Mouse (Mus musculus) heart, adult 2 months (tissue): ENCODE measurements at regions not wholly inside any gene's neighbourhood (a gene's known extent, or its start where the extent isn't known, plus 50 kb on each side); places are given as distances from the start of the nearest gene placed in this dataset.

Experiments
- CTCF ChIP-seq: fragments of 200-600 bp; IDR thresholded peaks from 2 replicates; pipeline ENCODE4 v1.8.1; 2022; ENCODE audit warnings: antibody characterized with exemption, mild to moderate bottlenecking, moderate library complexity
- POLR2A ChIP-seq: fragments of 200-500 bp; IDR thresholded peaks from 2 replicates; pipeline ENCODE4 v1.6.1; 2011; ENCODE audit warnings: mild to moderate bottlenecking, low read depth, low read length, control low read depth; ENCODE audit not compliant: insufficient read depth

DNA sequence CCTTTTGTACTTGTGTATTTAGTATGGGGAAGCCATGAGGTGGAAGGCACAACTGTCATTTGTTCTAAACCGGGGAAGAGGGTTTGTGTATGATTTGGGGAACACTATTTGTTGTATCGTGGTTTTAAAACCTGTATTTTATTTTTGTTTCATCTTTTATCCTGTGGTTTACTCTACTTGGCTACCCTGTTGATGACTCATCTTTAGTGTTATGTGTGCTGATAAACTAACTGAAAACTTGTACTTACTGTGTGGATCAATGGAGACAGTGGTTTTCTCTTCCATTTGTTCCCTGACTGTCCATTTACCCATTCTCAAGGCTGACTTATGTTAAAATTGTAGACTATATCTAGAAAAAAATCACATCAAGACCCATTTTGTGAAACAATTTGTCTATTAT lies 512.8 kb downstream of the Serpinb8 start:
- TF ChIP-seq POLR2A (no peak), CTCF (no peak)
